Mouse (Mus musculus) A20 (cell line): ENCODE measurements around the gene Rps6kb1.

Experiments used
- DNase-seq: peaks from one replicate; pipeline ENCODE4 v3.0.0-alpha.2; 2011; ENCODE audit warnings: low read depth, low spot score

The Rps6kb1 gene

GRCm38 (mm10) chr11:86471785-86472184 is 72.8 kb downstream of the Rps6kb1 start:
- DNase-seq, result no peak

GRCm38 (mm10) chr11:86468971-86469370 is 75.6 kb downstream of the Rps6kb1 start:
- DNase-seq, result no peak

GRCm38 (mm10) chr11:86468345-86468744 is 76.3 kb downstream of the Rps6kb1 start:
- DNase-seq, result no peak

- DNase-seq, result peak; percentile 86
Measured at GRCm38 (mm10) chr11:86464275-86464674, 80.3 kb downstream of the Rps6kb1 start.

GRCm38 (mm10) chr11:86462579-86462978 is 82.0 kb downstream of the Rps6kb1 start:
- no peak for DNase-seq

GRCm38 (mm10) chr11:86458866-86459265 is 85.7 kb downstream of the Rps6kb1 start:
- DNase-seq, result no peak

GRCm38 (mm10) chr11:86457545-86457944 is 87.1 kb downstream of the Rps6kb1 start:
- DNase-seq, result no peak

- no peak for DNase-seq
Measured at GRCm38 (mm10) chr11:86453991-86454390, 90.6 kb downstream of the Rps6kb1 start.
